Mouse (Mus musculus): ENCODE data around the gene Tbx3. TPM values are rescaled to one million over a fixed set of nuclear protein-coding genes. Genes with fewer than 3 reads are reported as not detected.

Tbx3 gene
- total RNA-seq, 1 experiment = 47.9 TPM

DNA sequence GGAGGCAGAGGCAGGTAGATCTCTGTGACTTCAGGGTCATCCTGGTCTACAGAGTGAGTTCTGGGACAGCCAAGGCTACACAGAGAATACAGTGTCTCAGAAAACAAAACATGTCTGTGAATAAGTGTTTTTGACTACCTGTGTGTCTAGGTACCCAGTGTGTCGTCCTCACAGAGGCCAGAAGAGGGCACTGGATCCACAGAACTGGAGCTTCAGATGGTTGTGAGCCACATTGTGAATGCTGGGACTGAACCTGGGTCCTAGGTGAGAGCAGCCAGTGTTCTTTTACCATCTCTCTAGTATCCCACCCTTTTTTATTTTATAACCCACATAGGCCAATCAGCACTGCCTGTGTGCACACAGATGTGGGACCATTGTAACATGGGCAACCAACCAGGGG is 32.6 kb downstream of the Tbx3 start:
- no peak for DNase-seq (ENCODE audit: low read depth, low spot score)
- no peaks in the 10 kb centered on the region for H3K36me3 ChIP-seq (ENCODE audit: control insufficient read depth, insufficient read depth, low read length, poor library complexity, severe bottlenecking)
- H3K27ac ChIP-seq (ENCODE audit: insufficient read depth, low read depth, low read length, poor library complexity, severe bottlenecking) = no peak overlapping the region
- peaks cover 0 to 8% of the 10 kb centered on the region in 2 experiments; a peak in 2 of 4 replicates for H3K4me1 ChIP-seq (ENCODE audit: control insufficient read depth in 2 of 2, insufficient read depth in 2 of 2, low read length in 2 of 2, poor library complexity in 1 of 2)
- in situ Hi-C loops (cut with MboI; ENCODE audit: low sequenced_read_pairs in 2 of 2, unreplicated experiment in 2 of 2) = loop anchor here in 1 of 2 experiments (10.0 kb wide), 1 partner anchor 818 kb away; no protein-coding TSS in a partner anchor
- H3K9me3 ChIP-seq (ENCODE audit: control insufficient read depth, insufficient read depth, low read depth, low read length) = no peaks in the 10 kb centered on the region
- no peak overlapping the region for H3K4me3 ChIP-seq (ENCODE audit: insufficient read depth in 1 of 2, low read depth in 1 of 2, low read length in 2 of 2, poor library complexity in 1 of 2, severe bottlenecking in 1 of 2)
- TF ChIP-seq MAFK (IDR thresholded peaks at IDR 0.05; ENCODE audit: insufficient read depth, low read depth, low read length) = no peak
- TF ChIP-seq ZNF384 (IDR thresholded peaks at IDR 0.05; ENCODE audit: low read depth, low read length) = no peak
- no peak overlapping the region for H3K9ac ChIP-seq (ENCODE audit: insufficient read depth, low read depth, low read length, poor library complexity, severe bottlenecking)

DNA sequence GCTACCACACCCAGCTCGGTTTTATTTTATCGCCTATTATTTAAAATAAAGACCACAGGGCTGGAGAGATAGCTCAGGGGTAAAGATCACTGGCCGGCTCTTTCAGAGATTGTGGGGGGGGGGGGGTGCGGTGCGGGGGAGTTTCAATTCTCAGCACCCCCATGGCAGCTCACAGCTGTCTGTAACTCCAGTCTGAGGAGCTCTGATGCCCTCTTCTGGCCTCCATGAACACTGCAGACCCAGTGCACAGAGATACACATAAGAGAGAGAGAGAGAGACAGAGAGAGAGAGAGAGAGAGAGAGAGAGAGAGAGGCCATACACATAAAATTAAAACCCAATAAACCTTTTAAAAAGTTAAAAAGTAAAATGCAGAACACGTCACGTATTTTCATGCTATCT is 34.4 kb downstream of the Tbx3 start:
- H3K9me3 ChIP-seq (ENCODE audit: control insufficient read depth, insufficient read depth, low read depth, low read length) = no peaks in the 10 kb centered on the region
- H3K4me3 ChIP-seq (ENCODE audit: insufficient read depth in 1 of 2, low read depth in 1 of 2, low read length in 2 of 2, poor library complexity in 1 of 2, severe bottlenecking in 1 of 2) = no peak overlapping the region
- in situ Hi-C loops (cut with MboI; ENCODE audit: low sequenced_read_pairs in 2 of 2, unreplicated experiment in 2 of 2) = loop anchor here in 1 of 2 experiments (10.0 kb wide), 1 partner anchor 820 kb away; no protein-coding TSS in a partner anchor
- TF ChIP-seq MAFK (IDR thresholded peaks at IDR 0.05; ENCODE audit: insufficient read depth, low read depth, low read length) = no peak
- TF ChIP-seq ZC3H11A (IDR thresholded peaks at IDR 0.05; ENCODE audit: borderline replicate concordance, low read depth, low read length) = no peak
- TF ChIP-seq ZNF384 (IDR thresholded peaks at IDR 0.05; ENCODE audit: low read depth, low read length) = no peak
- no peak overlapping the region for H3K9ac ChIP-seq (ENCODE audit: insufficient read depth, low read depth, low read length, poor library complexity, severe bottlenecking)
- H3K27ac ChIP-seq (ENCODE audit: insufficient read depth, low read depth, low read length, poor library complexity, severe bottlenecking) = no peak overlapping the region
- DNase-seq (ENCODE audit: low read depth, low spot score) = no peak
- H3K4me1 ChIP-seq (ENCODE audit: control insufficient read depth in 2 of 2, insufficient read depth in 2 of 2, low read length in 2 of 2, poor library complexity in 1 of 2) = peaks cover 0 to 9% of the 10 kb centered on the region in 2 experiments; a peak in 2 of 4 replicates
- no peaks in the 10 kb centered on the region for H3K36me3 ChIP-seq (ENCODE audit: control insufficient read depth, insufficient read depth, low read length, poor library complexity, severe bottlenecking)

DNA sequence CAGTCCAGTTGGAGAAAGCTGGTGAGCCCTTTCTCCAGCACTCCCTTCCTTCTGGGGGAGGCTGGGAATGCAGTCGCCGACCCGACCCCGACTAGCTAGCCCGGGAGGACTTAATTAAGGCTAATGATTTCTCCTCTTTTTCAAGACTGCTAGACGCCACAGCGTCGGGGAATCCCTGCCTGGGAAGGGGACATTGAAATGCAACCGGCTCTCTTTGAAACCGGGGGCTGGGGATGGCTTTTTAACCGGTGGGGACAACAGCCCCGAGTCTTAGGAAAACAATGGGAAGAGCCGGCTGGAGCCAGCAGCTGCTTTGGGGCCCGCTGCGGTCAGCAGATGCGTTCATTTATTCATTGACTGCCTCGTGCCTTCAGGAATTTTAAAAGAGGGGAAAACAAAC is 36.0 kb downstream of the Tbx3 start:
- no peak for DNase-seq (ENCODE audit: low read depth, low spot score)
- H3K4me3 ChIP-seq (ENCODE audit: insufficient read depth in 1 of 2, low read depth in 1 of 2, low read length in 2 of 2, poor library complexity in 1 of 2, severe bottlenecking in 1 of 2) = peak overlapping the region; percentile 46 to 50
- no peaks in the 10 kb centered on the region for H3K36me3 ChIP-seq (ENCODE audit: control insufficient read depth, insufficient read depth, low read length, poor library complexity, severe bottlenecking)
- in situ Hi-C loops (cut with MboI; ENCODE audit: low sequenced_read_pairs in 2 of 2, unreplicated experiment in 2 of 2) = loop anchor here in 1 of 2 experiments (10.0 kb wide), 1 partner anchor 822 kb away; no protein-coding TSS in a partner anchor
- peaks cover 0 to 9% of the 10 kb centered on the region in 2 experiments; a peak in 2 of 4 replicates for H3K4me1 ChIP-seq (ENCODE audit: control insufficient read depth in 2 of 2, insufficient read depth in 2 of 2, low read length in 2 of 2, poor library complexity in 1 of 2)
- H3K27ac ChIP-seq (ENCODE audit: insufficient read depth, low read depth, low read length, poor library complexity, severe bottlenecking) = peak overlapping the region; percentile 57; the same call in 1 of the 2 replicates
- no peaks in the 10 kb centered on the region for H3K9me3 ChIP-seq (ENCODE audit: control insufficient read depth, insufficient read depth, low read depth, low read length)
- TF ChIP-seq HCFC1 (IDR thresholded peaks at IDR 0.05; ENCODE audit: borderline replicate concordance, insufficient read depth, low read length) = no peak
- no peak for TF ChIP-seq ZC3H11A (IDR thresholded peaks at IDR 0.05; ENCODE audit: borderline replicate concordance, low read depth, low read length)
- TF ChIP-seq ZNF384 (IDR thresholded peaks at IDR 0.05; ENCODE audit: low read depth, low read length) = no peak
- TF ChIP-seq MAFK (IDR thresholded peaks at IDR 0.05; ENCODE audit: insufficient read depth, low read depth, low read length) = no peak
- TF ChIP-seq CHD2 (IDR thresholded peaks at IDR 0.05; ENCODE audit: low read depth, low read length) = no peak
- peak overlapping the region; percentile 23 for H3K9ac ChIP-seq (ENCODE audit: insufficient read depth, low read depth, low read length, poor library complexity, severe bottlenecking)

DNA sequence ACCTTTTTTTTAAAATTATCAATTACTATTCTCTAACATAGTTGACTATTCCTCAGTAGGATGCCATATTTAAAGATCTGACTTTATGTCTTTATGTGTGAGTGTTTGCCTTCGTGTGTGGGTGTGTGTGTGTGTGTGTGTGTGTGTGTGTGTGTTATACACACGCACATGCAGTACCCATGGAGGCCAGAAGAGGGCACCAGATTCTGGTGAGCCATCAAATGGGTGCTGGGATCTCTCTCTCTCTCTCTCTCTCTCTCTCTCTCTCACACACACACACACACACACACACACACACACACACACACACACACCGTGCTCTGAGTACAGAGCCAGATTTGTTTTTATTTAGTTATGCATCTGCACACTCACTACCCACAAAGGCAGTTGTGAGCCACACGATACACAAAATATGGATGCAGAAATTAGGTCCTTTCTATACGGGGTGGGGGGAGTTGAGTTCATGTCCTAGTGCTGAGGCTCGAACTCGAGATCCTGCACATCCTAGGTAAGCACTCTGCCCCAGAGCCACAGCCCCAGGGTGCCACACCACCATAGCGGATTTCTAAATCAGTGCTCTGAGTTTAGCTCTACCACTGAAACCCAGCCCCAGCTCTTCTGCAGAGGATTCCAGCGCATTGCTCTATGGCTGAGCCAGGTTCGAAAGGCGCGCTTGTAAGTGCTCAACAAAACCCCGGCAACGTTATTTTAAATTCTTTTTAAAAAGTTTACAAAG is 38.5 kb downstream of the Tbx3 start:
- Histone ChIP-seq H3K27ac (ENCODE audit: insufficient read depth, low read depth, low read length, poor library complexity, severe bottlenecking) (no peak overlapping the region), H3K36me3 (ENCODE audit: control insufficient read depth, insufficient read depth, low read length, poor library complexity, severe bottlenecking) (no peaks in the 10 kb centered on the region), H3K4me1 (ENCODE audit: control insufficient read depth in 2 of 2, insufficient read depth in 2 of 2, low read length in 2 of 2, poor library complexity in 1 of 2) (peaks cover 0 to 15% of the 10 kb centered on the region in 2 experiments; a peak in 3 of 4 replicates), H3K9ac (ENCODE audit: insufficient read depth, low read depth, low read length, poor library complexity, severe bottlenecking) (no peak overlapping the region), H3K4me3 (ENCODE audit: insufficient read depth in 1 of 2, low read depth in 1 of 2, low read length in 2 of 2, poor library complexity in 1 of 2, severe bottlenecking in 1 of 2) (no peak overlapping the region), H3K9me3 (ENCODE audit: control insufficient read depth, insufficient read depth, low read depth, low read length) (no peaks in the 10 kb centered on the region)
- in situ Hi-C loops (cut with MboI; ENCODE audit: low sequenced_read_pairs in 2 of 2, unreplicated experiment in 2 of 2) = loop anchor here in 1 of 2 experiments (10.0 kb wide), 1 partner anchor 824 kb away; no protein-coding TSS in a partner anchor
- TF ChIP-seq CHD2 (IDR thresholded peaks at IDR 0.05; ENCODE audit: low read depth, low read length) (no peak), HCFC1 (IDR thresholded peaks at IDR 0.05; ENCODE audit: borderline replicate concordance, insufficient read depth, low read length) (no peak), MAFK (IDR thresholded peaks at IDR 0.05; ENCODE audit: insufficient read depth, low read depth, low read length) (no peak), ZC3H11A (IDR thresholded peaks at IDR 0.05; ENCODE audit: borderline replicate concordance, low read depth, low read length) (no peak), ZNF384 (IDR thresholded peaks at IDR 0.05; ENCODE audit: low read depth, low read length) (no peak)
- no peak for DNase-seq (ENCODE audit: low read depth, low spot score)
